Mouse (Mus musculus): Measurements from ENCODE around the gene Ano8. TPM values are rescaled to one million over a fixed set of nuclear protein-coding genes. Genes with fewer than 3 reads are reported as not detected.

The Ano8 gene
- polyA plus RNA-seq, 1 experiment from 2014 or later = 0.60 TPM

DNA sequence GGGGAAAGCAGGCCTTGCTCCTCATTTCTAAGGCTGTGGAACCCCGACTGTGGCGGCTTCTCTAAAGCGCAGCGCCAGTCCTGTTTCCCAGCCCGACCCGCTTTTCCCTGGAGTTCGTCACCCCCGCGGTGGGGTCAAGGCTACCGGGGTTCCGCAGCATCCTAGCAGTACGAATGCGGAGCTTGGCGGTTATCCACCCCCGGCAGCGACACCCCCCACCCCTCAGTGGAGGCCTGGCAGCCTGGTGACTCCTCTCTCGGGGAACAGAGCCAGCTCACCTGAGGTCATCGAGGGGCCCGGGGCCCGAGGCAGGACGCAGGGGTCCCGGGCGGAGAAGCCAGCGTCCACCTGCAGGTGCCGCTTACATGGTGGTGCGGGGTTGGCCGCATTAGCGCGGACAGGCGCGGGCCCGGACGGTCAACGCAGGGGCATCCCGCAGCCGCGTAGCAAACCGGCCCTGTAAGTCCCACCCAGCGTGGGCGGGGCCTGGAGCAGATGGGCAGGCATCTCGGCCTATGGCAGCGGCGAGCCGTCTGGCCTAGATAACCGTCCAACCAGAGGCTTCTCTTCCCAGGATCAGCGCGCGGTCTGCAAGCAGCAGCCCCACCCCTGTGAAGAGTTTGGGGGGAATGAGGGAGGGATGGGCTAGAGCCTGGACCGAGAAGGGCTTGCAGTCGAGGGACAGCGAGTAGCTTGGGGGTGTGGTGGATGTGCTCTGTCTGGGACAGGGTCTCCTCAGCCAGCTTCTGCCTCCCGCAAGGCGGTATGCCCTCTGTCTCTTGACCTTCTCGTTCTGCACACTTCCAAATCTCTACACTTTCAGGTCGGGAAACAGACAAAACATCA, 22.4 kb downstream of the Ano8 start, which contains the start of gene Abhd8:
Gene Abhd8 (minus strand): TSS at position 468 of the 846 bp plus-strand sequence.
- 1% methylated on average over 55 of the region's 55 CpGs for WGBS
- Histone ChIP-seq H3K27me3 (replicated peaks; ENCODE audit: control insufficient read depth, insufficient read depth, low read length) (peaks cover 3% of the 10 kb centered on the region; the same call in 1 of the 2 replicates), H3K4me1 (replicated peaks; ENCODE audit: control insufficient read depth, insufficient read depth, low read length) (peaks cover 21% of the 10 kb centered on the region), H3K9me3 (ENCODE audit: control insufficient read depth, low read length) (no peaks in the 10 kb centered on the region), H3K4me3 (ENCODE audit: low read depth, low read length) (peak within 1 kb of the TSS; percentile 69), H3K27ac (ENCODE audit: low read depth, low read length) (peak within 1 kb of the TSS; percentile 47), H3K4me2 (peak within 1 kb of the TSS; percentile 90), H3K9ac (ENCODE audit: low read depth, low read length) (peak within 1 kb of the TSS; percentile 67), H3K36me3 (ENCODE audit: control insufficient read depth, insufficient read depth, low read length) (peaks cover 2% of the 10 kb centered on the region; the same call in 1 of the 2 replicates)
- DNase-seq (ENCODE audit: low spot score) (peak; percentile 96), ATAC-seq (replicated peaks; ENCODE audit: low FRiP score) (peak; percentile 79)

DNA sequence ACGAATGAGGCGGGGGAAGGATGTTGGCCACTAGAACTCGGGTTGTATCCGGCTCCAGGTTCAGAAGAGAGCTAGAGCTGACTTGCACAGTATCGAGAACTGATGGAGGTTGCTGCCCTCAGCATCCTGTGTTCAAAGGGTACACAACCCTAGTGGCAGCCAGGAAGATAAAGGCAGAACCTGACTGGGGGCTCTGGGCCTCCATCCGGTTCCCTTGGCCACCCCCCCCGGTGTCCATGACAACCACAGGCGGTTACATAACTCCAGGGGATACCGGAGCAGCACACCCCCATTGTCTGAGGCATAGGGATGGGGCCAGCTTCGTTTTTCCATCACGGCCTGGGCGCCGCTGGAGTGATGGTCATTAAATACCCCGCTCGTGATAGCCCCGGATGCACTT, 23.0 kb downstream of the Ano8 start:
- 7% methylated on average over 15 of the region's 16 CpGs for WGBS
- ATAC-seq (replicated peaks; ENCODE audit: low FRiP score) = no peak

GRCm38 (mm10) chr8:71462191-71462590, 23.6 kb downstream of the Ano8 start:
- H3K4me3 ChIP-seq (ENCODE audit: low read depth, low read length) = peak overlapping the region; percentile 69
- no peak overlapping the region; the same call in 1 of the 2 replicates for H3K9ac ChIP-seq (ENCODE audit: low read depth, low read length)
- H3K36me3 ChIP-seq (ENCODE audit: control insufficient read depth, insufficient read depth, low read length) = peaks cover 2% of the 10 kb centered on the region; the same call in 1 of the 2 replicates

More for the DNA sequence above, 23.0 kb downstream of the Ano8 start:
- Histone ChIP-seq H3K4me1 (replicated peaks; ENCODE audit: control insufficient read depth, insufficient read depth, low read length) (peaks cover 21% of the 10 kb centered on the region), H3K9me3 (ENCODE audit: control insufficient read depth, low read length) (no peaks in the 10 kb centered on the region), H3K9ac (ENCODE audit: low read depth, low read length) (peak overlapping the region; percentile 67), H3K27ac (ENCODE audit: low read depth, low read length) (no peak overlapping the region), H3K4me3 (ENCODE audit: low read depth, low read length) (peak overlapping the region; percentile 69), H3K36me3 (ENCODE audit: control insufficient read depth, insufficient read depth, low read length) (peaks cover 2% of the 10 kb centered on the region; the same call in 1 of the 2 replicates), H3K27me3 (replicated peaks; ENCODE audit: control insufficient read depth, insufficient read depth, low read length) (peaks cover 3% of the 10 kb centered on the region; the same call in 1 of the 2 replicates), H3K4me2 (peak overlapping the region; percentile 90)
- peak; percentile 66 for DNase-seq (ENCODE audit: low spot score)

GRCm38 (mm10) chr8:71461152-71461840, 24.5 kb downstream of the Ano8 start:
- peaks cover 28% of the 10 kb centered on the region for H3K4me1 ChIP-seq (replicated peaks; ENCODE audit: control insufficient read depth, insufficient read depth, low read length)
- no peak overlapping the region for H3K9ac ChIP-seq (ENCODE audit: low read depth, low read length)
- H3K27me3 ChIP-seq (replicated peaks; ENCODE audit: control insufficient read depth, insufficient read depth, low read length) = peaks cover 6% of the 10 kb centered on the region
- WGBS = 72% methylated on average over 47 of the region's 47 CpGs
- H3K4me3 ChIP-seq (ENCODE audit: low read depth, low read length) = no peak overlapping the region
- no peak overlapping the region for H3K27ac ChIP-seq (ENCODE audit: low read depth, low read length)
- peaks cover 2% of the 10 kb centered on the region; the same call in 1 of the 2 replicates for H3K36me3 ChIP-seq (ENCODE audit: control insufficient read depth, insufficient read depth, low read length)
- H3K4me2 ChIP-seq = no peak overlapping the region; the same call in 1 of the 2 replicates
- DNase-seq (ENCODE audit: low spot score) = no peak
- no peaks in the 10 kb centered on the region for H3K9me3 ChIP-seq (ENCODE audit: control insufficient read depth, low read length)
- no peak for ATAC-seq (replicated peaks; ENCODE audit: low FRiP score)

More at GRCm38 (mm10) chr8:71462191-71462590, 23.6 kb downstream of the Ano8 start:
- H3K9me3 ChIP-seq (ENCODE audit: control insufficient read depth, low read length) = no peaks in the 10 kb centered on the region
- peaks cover 23% of the 10 kb centered on the region for H3K4me1 ChIP-seq (replicated peaks; ENCODE audit: control insufficient read depth, insufficient read depth, low read length)
- no peak overlapping the region for H3K27ac ChIP-seq (ENCODE audit: low read depth, low read length)
- H3K4me2 ChIP-seq = peak overlapping the region; percentile 90
- no peak for ATAC-seq (replicated peaks; ENCODE audit: low FRiP score)
- no peak for DNase-seq (ENCODE audit: low spot score)
- H3K27me3 ChIP-seq (replicated peaks; ENCODE audit: control insufficient read depth, insufficient read depth, low read length) = peaks cover 3% of the 10 kb centered on the region; the same call in 1 of the 2 replicates
- WGBS = 68% methylated on average over 4 of the region's 4 CpGs

DNA sequence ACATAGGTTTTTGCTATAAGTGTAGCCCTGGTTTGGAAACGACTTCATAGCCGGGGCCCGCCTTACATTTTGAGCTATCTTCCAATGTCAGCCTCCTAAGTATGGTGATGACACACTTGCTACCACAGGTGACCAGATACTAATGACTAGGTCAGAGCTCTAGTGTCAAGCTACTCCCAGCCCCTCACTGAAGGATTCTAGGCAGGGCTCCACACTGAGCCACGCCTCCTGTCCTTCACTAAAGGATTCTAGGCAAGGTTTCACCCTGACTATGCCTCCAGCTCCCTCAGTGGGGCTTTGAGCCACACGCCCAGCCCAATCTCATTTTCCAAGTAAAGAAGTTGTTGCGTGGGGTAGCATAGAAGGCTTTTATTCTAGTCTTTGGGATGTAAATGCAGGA, 25.0 kb downstream of the Ano8 start:
- peaks cover 26% of the 10 kb centered on the region for H3K4me1 ChIP-seq (replicated peaks; ENCODE audit: control insufficient read depth, insufficient read depth, low read length)
- H3K9me3 ChIP-seq (ENCODE audit: control insufficient read depth, low read length) = no peaks in the 10 kb centered on the region
- no peak overlapping the region for H3K4me3 ChIP-seq (ENCODE audit: low read depth, low read length)
- H3K4me2 ChIP-seq = no peak overlapping the region
- peaks cover 8% of the 10 kb centered on the region for H3K27me3 ChIP-seq (replicated peaks; ENCODE audit: control insufficient read depth, insufficient read depth, low read length)
- no peak overlapping the region for H3K27ac ChIP-seq (ENCODE audit: low read depth, low read length)
- no peak for ATAC-seq (replicated peaks; ENCODE audit: low FRiP score)
- 88% methylated on average over 6 of the region's 6 CpGs for WGBS
- no peak for DNase-seq (ENCODE audit: low spot score)
- H3K36me3 ChIP-seq (ENCODE audit: control insufficient read depth, insufficient read depth, low read length) = no peaks in the 10 kb centered on the region; the same call in 1 of the 2 replicates
- H3K9ac ChIP-seq (ENCODE audit: low read depth, low read length) = no peak overlapping the region

- whole genome bisulfite sequencing = 76% methylated on average over 20 of the region's 20 CpGs
Observed at GRCm38 (mm10) chr8:71457659-71458270, 28.0 kb downstream of the Ano8 start.

DNA sequence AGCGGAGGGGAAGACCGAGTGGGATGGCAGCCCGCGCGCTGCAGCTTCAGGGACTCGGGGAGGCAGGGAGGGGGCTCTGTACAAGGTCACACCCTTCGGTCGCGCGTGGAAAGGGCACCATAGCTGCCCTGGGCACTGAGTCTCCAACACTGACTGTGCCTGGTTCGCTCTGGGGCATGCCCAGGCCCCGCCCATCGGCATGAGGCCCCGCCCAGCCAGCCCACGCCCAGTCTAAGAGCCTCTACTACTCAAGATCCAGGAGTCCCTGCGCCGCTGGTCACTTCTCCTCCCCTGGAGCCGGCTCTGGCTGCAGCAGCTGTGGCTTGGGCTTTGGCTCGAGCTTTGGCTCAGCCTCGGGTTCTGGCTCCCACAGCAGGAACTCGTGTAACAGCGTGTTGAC, 28.9 kb downstream of the Ano8 start:
- no peak overlapping the region for H3K4me3 ChIP-seq (ENCODE audit: low read depth, low read length)
- no peak overlapping the region for H3K4me2 ChIP-seq
- H3K27ac ChIP-seq (ENCODE audit: low read depth, low read length) = no peak overlapping the region
- peaks cover 12% of the 10 kb centered on the region for H3K27me3 ChIP-seq (replicated peaks; ENCODE audit: control insufficient read depth, insufficient read depth, low read length)
- ATAC-seq (replicated peaks; ENCODE audit: low FRiP score) (peak; percentile 53), DNase-seq (ENCODE audit: low spot score) (peak; percentile 46)
- no peak overlapping the region for H3K9ac ChIP-seq (ENCODE audit: low read depth, low read length)
- H3K36me3 ChIP-seq (ENCODE audit: control insufficient read depth, insufficient read depth, low read length) = no peaks in the 10 kb centered on the region; the same call in 1 of the 2 replicates
- no peaks in the 10 kb centered on the region for H3K9me3 ChIP-seq (ENCODE audit: control insufficient read depth, low read length)
- peaks cover 7% of the 10 kb centered on the region; the same call in 1 of the 2 replicates for H3K4me1 ChIP-seq (replicated peaks; ENCODE audit: control insufficient read depth, insufficient read depth, low read length)
- 34% methylated on average over 22 of the region's 22 CpGs for WGBS

More at GRCm38 (mm10) chr8:71457659-71458270, 28.0 kb downstream of the Ano8 start:
- Histone ChIP-seq H3K27me3 (replicated peaks; ENCODE audit: control insufficient read depth, insufficient read depth, low read length) (peaks cover 12% of the 10 kb centered on the region), H3K4me2 (no peak overlapping the region), H3K9me3 (ENCODE audit: control insufficient read depth, low read length) (no peaks in the 10 kb centered on the region), H3K9ac (ENCODE audit: low read depth, low read length) (no peak overlapping the region), H3K4me3 (ENCODE audit: low read depth, low read length) (no peak overlapping the region), H3K36me3 (ENCODE audit: control insufficient read depth, insufficient read depth, low read length) (no peaks in the 10 kb centered on the region; the same call in 1 of the 2 replicates), H3K27ac (ENCODE audit: low read depth, low read length) (no peak overlapping the region), H3K4me1 (replicated peaks; ENCODE audit: control insufficient read depth, insufficient read depth, low read length) (peaks cover 12% of the 10 kb centered on the region)
- DNase-seq (ENCODE audit: low spot score) (no peak), ATAC-seq (replicated peaks; ENCODE audit: low FRiP score) (no peak)

DNA sequence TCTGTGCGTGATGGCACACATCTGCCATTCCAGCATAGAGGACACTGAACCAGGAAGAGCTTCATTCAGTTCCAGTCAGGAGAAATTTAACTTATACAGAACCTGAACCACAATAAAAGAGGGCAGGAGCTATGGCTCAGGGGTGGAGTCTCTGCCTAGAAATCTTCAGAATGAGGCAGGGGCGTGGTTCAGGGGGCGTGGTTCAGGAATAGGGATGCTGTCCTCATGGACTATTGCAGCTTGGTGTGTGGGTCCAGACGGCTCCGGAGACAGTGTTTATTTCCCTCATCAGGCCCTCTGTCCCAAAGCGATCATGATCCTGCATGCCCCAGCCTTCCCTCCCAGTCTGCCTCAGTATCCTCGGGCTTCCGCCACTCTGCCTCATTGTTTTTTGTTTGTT, 31.1 kb downstream of the Ano8 start:
- ATAC-seq (replicated peaks; ENCODE audit: low FRiP score) (no peak), DNase-seq (ENCODE audit: low spot score) (no peak)
- H3K27me3 ChIP-seq (replicated peaks; ENCODE audit: control insufficient read depth, insufficient read depth, low read length) = peaks cover 9% of the 10 kb centered on the region; the same call in 1 of the 2 replicates
- H3K9ac ChIP-seq (ENCODE audit: low read depth, low read length) = no peak overlapping the region
- H3K36me3 ChIP-seq (ENCODE audit: control insufficient read depth, insufficient read depth, low read length) = no peaks in the 10 kb centered on the region; the same call in 1 of the 2 replicates
- H3K27ac ChIP-seq (ENCODE audit: low read depth, low read length) = no peak overlapping the region
- WGBS = 72% methylated on average over 8 of the region's 8 CpGs
- no peak overlapping the region for H3K4me2 ChIP-seq
- no peaks in the 10 kb centered on the region for H3K9me3 ChIP-seq (ENCODE audit: control insufficient read depth, low read length)
- H3K4me1 ChIP-seq (replicated peaks; ENCODE audit: control insufficient read depth, insufficient read depth, low read length) = peaks cover 7% of the 10 kb centered on the region; the same call in 1 of the 2 replicates
- H3K4me3 ChIP-seq (ENCODE audit: low read depth, low read length) = no peak overlapping the region

Data from liver, embryonic 11.5 days (tissue).